Mouse (Mus musculus) R1 (cell line): ENCODE measurements around the gene Six2.
"Not testable (repeated sequence)": the region's sequence is repeated elsewhere in the genome, so short reads cannot be mapped to it uniquely, and the experiment has no call there.

Experiments used
- DNase-seq: peaks from one replicate; pipeline ENCODE4 v3.0.0-alpha.2; 2018; ENCODE audit warnings: low read depth, low spot score

Six2 gene

DNA sequence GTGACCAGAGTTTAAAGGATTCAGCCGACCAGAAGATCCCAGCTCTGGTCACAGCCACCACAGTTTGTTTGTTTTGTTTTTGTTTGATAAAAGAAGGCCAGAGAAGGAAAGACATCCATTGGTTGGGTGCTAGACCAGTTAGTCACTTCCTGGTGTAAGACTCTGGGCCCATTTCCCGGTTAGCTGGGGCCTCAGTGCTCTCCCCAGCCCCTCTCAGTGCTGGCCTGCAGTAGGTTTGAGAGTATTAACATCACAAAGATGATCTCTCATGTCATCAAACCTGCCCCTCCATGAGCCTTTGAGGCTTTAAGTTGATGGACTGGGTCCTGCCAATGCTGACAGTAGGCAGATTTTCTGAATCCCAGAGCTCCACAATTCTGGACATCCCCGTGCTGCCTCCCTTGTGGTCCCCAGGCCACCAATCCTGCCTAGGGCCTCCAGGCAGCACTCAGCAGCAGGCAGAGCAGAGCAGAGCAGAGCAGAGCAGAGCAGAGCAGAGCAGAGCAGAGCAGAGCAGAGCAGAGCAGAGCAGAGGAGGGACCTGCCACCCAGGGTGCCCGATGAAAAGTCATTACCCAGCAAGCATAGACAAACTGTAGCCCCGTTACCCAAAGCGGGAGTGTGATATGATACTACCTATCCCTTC is 2.4 kb upstream of the Six2 start:
- no peak for DNase-seq

GRCm38 (mm10) chr17:85689807-85690319 is 1.8 kb upstream of the Six2 start:
- no peak for DNase-seq

- DNase-seq, result peak; percentile 42
These were observed 1.1 kb upstream of the Six2 start for GRCm38 (mm10) chr17:85688911-85689806.

DNA sequence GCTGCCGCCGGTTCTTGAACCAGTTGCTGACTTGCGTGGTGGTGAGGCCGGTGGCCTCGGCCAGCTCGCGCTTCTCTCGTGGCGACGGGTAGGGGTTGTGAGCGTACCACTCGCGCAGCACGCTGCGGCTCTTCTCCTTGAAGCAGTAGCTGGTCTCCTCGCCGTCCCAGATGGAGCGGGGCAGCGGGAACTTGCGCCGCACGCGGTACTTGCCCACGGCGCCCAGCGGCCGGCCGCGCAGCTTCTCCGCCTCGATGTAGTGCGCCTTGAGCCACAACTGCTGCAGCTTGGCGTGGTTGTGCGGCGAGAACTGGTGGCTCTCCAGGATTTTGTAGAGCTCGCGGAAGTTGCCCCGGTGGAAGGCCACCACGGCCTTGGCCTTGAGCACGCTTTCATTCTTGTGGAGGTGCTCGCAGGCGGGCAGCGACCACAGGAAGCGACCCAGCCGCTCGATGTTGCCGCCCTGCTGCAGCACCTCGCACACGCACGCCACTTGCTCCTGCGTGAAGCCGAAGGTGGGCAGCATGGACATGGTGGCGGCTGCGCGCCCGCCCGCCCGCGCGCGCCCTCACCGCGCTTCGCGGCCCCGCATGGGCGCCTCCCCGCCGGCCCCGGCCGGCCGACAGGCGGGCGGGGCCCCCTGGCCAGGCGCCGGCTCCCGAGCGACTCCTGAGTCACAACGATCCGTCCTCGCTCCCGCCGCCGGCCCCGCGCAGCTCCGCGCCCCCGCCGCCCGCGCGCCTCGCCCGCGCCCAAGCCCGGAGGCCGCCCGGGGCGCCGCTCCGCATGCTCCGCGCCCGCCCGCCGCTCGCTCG is 446 bp downstream of the Six2 start:
- peak; percentile 52 for DNase-seq

GRCm38 (mm10) chr17:85686476-85687420 is 1.3 kb downstream of the Six2 start:
- peak; percentile 41 for DNase-seq

GRCm38 (mm10) chr17:85685689-85686281 is 2.3 kb downstream of the Six2 start:
- peak; percentile 39 for DNase-seq

GRCm38 (mm10) chr17:85684841-85685688 is 3.0 kb downstream of the Six2 start:
- peak; percentile 40 for DNase-seq

DNA sequence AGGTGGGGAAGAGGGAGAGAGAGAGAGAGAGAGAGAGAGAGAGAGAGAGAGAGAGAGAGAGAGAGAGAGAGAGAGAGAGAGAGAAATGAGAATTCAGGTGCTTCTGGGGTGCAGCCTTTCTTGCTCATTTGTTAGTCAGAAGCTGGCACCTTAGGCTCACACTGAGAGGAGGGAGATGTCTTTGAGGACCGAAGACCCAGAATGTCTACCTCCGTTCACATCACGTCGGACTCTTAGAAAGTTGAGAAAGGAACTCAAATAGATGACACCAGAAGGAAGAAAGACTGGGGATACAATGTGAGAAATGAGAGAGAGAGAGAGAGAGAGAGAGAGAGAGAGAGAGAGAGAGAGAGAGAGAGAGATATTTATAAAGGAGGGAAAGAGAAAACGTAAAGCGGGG is 3.6 kb downstream of the Six2 start:
- not testable (repeated sequence) for DNase-seq

DNA sequence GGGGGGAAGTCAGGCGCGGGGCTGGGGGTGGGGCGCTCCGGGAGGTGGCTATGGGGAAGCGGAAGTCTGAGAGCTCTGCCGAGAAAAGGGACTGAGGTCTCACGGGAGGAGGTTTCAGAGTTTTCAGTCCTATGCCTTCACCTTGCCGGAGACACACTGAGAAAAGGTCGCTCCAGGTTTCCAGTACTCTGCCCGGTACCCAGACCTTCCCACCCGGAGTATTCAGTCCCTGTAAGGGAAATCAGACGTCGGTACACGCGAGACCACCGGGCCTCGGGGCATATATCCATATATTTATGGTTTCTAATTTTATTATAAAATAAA is 4.1 kb downstream of the Six2 start:
- peak; percentile 29 for DNase-seq

DNA sequence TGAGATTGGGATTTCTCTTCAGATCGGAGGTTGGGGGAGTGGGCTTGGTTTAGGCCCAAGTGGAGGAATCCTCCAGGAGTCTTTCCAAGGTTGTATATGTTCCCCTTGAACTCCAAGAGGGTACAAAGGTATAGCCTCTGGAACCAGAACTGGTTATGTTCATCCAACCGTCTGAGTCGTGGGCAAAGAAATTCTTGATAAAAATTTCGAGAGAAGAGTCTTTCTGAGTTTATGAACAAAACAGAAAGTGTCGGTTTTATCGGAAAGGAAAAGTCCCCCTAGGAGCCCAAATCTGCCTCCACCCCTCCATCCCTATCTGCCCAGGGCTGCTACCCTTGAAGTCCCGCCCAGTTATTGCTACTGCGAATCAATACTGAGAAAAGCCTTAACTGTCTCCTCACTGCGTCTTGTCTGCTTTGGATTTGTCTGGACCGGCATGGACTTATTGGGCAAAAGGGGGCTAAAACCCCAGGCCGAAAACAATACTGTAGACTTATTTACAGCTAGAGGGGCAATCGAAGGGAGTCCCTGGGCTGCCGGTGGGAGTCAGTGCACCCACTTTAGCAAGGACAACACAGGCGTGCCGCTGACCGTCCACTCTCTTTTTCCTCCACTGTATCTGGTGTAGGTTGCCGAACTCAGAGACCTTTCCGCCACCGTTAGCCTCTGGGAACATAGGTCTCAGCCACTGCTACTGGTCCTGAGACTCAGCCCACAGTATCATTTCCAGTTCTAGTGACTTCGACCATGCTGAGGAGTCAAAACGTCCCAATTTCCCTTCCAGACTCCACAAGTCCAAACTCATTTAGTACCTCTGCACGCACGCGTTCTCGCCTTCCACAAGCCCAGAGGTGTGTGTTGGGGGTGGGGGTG is 4.7 kb downstream of the Six2 start:
- peak; percentile 20 for DNase-seq

- no peak for DNase-seq
These were observed 5.8 kb downstream of the Six2 start for GRCm38 (mm10) chr17:85682181-85682710.

DNA sequence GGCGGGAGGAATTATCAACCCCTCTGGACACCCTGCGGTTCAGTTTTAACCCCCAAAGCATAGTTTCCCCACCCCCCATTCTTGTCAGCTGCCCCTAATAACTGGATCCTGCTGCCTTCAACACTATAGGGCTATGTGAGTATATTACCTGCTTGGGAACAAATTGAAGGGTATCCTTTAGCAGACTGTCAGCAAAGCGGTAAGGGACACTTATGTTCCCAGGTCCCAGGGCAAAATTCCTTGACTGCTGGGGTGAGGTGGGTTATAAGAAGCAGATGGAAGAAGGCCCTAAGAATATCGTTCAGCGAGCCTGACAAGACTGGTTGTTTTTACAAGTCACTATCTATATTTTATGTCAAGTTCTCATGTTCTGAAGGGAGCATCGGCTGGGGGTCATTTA is 6.3 kb downstream of the Six2 start:
- no peak for DNase-seq

GRCm38 (mm10) chr17:85680851-85681550 is 7.1 kb downstream of the Six2 start:
- DNase-seq, result no peak

DNA sequence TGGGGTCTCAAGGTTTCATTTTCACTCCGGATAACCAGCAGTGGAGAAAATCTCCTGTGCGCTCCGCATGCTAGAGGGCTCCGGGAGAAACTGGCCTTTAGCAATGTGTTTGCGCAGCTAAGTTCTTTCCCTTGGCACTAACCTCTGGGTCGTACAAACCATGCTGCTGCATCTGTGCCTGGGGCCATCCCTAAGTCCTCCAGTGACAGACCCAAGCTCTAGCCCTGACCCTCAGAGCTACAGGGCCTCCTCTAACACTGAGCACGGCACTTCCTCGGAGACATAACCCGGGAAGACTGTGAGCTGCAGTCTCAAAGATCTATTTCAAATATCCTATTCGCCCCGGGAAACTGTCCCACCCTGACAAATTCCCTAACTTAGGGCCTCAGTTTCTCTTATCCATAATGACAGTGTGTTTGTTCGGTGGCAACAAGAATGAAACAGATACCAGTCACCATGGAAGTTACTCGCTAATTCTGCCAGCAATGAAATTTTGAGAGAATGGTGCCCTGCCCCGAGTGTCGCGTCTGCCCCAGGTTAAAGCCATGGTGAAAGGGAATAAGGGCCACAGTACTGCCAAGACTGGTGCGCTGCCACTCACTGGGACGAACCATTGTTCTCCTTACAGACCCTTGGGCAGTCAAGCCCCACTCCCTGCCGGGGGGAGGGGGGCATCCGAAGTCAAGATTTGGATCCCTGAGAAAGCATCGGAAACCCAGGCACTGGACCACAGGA is 7.8 kb downstream of the Six2 start:
- no peak for DNase-seq

- peak; percentile 68 for DNase-seq
These were observed 8.4 kb downstream of the Six2 start for GRCm38 (mm10) chr17:85679651-85680050.

- peak; percentile 81 for DNase-seq
These were observed 23.3 kb downstream of the Six2 start for GRCm38 (mm10) chr17:85664618-85665320.
